Mouse (Mus musculus): ENCODE results near the gene Adgrb3. TPM values are rescaled to one million over a fixed set of nuclear protein-coding genes. Genes with fewer than 3 reads are reported as not detected.

Gene Adgrb3
- polyA plus RNA-seq, 1 experiment from 2014 or later, result 2.9 TPM

DNA sequence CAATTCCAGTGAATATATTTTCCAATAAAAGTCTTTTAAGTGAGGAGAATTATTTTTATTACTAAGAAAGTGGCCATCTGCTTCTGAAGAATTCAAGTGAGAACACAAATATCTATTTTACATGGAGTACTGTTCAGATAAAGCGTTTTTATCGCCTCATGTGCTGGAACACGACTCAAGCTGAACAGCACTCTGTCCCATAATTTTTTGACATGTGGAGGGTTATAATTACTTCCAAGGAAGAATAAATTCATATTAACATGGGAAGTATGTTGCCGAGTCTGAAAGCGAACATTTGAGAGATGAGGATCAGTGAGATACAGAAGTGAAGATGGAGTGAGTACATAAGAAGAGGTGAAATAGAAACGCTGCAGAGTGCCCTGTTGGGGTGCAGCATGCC, 665.9 kb downstream of the Adgrb3 start:
- no peak overlapping the region for H3K27ac ChIP-seq (replicated peaks; ENCODE audit: low read depth, low read length)
- H3K4me3 ChIP-seq (ENCODE audit: low read depth, low read length), result no peak overlapping the region
- ATAC-seq (ENCODE audit: low read depth) (no peak), DNase-seq (ENCODE audit: low spot score) (no peak)
- no peaks in the 10 kb centered on the region for H3K36me3 ChIP-seq (ENCODE audit: control insufficient read depth, insufficient read depth, low read length)
- no peaks in the 10 kb centered on the region for H3K27me3 ChIP-seq (replicated peaks; ENCODE audit: control insufficient read depth, insufficient read depth, low read length)
- H3K4me1 ChIP-seq (ENCODE audit: control insufficient read depth, insufficient read depth, low read length), result no peaks in the 10 kb centered on the region
- no peaks in the 10 kb centered on the region for H3K9me3 ChIP-seq (ENCODE audit: control insufficient read depth, low read length)
- no peak overlapping the region for H3K9ac ChIP-seq (ENCODE audit: low read depth, low read length)
- WGBS, result 80% methylated on average over 6 of the region's 6 CpGs
- no peak overlapping the region for H3K4me2 ChIP-seq (ENCODE audit: low read depth, low read length)

DNA sequence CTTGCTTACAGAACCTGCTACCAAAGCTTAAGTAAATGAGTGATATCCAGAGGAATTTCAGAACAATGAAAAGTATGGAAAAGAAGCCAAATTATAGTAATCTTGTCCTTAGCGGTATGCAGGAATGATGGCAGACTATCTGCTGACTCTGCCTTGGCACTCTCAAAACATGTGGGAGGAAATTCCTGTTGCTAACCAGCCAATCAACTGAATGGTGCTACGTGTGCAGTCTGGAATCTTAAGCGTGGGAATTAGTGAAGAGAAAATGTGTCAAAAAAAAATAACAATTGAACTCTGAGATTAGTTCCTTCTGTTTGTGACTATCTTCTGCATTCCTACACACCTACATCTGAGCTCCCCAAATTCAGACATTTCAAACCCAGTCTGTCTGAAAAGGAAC, 683.3 kb downstream of the Adgrb3 start:
- Histone ChIP-seq H3K27ac (replicated peaks; ENCODE audit: low read depth, low read length) (no peak overlapping the region), H3K27me3 (replicated peaks; ENCODE audit: control insufficient read depth, insufficient read depth, low read length) (no peaks in the 10 kb centered on the region), H3K4me1 (ENCODE audit: control insufficient read depth, insufficient read depth, low read length) (no peaks in the 10 kb centered on the region), H3K9me3 (ENCODE audit: control insufficient read depth, low read length) (no peaks in the 10 kb centered on the region), H3K4me3 (ENCODE audit: low read depth, low read length) (no peak overlapping the region), H3K9ac (ENCODE audit: low read depth, low read length) (no peak overlapping the region), H3K36me3 (ENCODE audit: control insufficient read depth, insufficient read depth, low read length) (no peaks in the 10 kb centered on the region), H3K4me2 (ENCODE audit: low read depth, low read length) (no peak overlapping the region)
- ATAC-seq (ENCODE audit: low read depth), result no peak
- 67% methylated on average over 3 of the region's 3 CpGs for WGBS
- DNase-seq (ENCODE audit: low spot score), result no peak

DNA sequence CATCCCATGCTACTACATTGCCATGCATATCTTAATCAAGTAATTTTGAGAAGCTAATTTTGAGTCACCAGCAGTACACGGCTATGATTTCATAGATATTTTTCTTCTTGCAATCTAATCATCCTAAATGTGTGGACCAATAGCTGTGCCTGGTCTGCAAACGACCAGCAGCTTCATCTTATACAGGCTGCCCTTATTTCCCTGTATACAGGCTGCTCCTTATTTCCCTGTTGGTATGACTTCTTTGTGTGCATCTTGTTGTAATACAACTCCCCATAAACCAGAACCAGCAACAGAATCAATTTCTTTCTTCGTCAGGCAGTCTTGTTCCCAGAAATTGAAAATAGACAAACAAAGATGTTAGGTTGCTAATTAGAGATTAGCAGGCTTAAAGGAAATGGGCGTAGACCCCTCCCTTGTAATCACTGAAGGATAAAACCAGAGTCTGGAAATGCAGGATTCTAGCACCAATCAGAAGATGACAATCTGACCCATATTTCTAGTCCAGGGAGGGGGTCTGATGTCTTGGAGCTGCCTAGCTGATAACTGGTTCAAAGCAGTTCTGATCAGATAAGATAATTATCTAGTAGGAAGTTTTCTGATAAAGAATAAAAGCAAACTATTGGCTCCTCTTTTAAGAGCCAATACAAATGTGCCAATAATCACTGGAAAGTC, 697.2 kb downstream of the Adgrb3 start:
- H3K4me3 ChIP-seq (ENCODE audit: low read depth, low read length), result no peak overlapping the region
- H3K27ac ChIP-seq (replicated peaks; ENCODE audit: low read depth, low read length), result no peak overlapping the region
- no peaks in the 10 kb centered on the region for H3K27me3 ChIP-seq (replicated peaks; ENCODE audit: control insufficient read depth, insufficient read depth, low read length)
- H3K4me2 ChIP-seq (ENCODE audit: low read depth, low read length), result no peak overlapping the region
- 58% methylated on average over 4 of the region's 4 CpGs for WGBS
- no peaks in the 10 kb centered on the region for H3K36me3 ChIP-seq (ENCODE audit: control insufficient read depth, insufficient read depth, low read length)
- no peak for DNase-seq (ENCODE audit: low spot score)
- H3K9ac ChIP-seq (ENCODE audit: low read depth, low read length), result no peak overlapping the region
- no peak for ATAC-seq (ENCODE audit: low read depth)
- no peaks in the 10 kb centered on the region for H3K9me3 ChIP-seq (ENCODE audit: control insufficient read depth, low read length)
- no peaks in the 10 kb centered on the region for H3K4me1 ChIP-seq (ENCODE audit: control insufficient read depth, insufficient read depth, low read length)

DNA sequence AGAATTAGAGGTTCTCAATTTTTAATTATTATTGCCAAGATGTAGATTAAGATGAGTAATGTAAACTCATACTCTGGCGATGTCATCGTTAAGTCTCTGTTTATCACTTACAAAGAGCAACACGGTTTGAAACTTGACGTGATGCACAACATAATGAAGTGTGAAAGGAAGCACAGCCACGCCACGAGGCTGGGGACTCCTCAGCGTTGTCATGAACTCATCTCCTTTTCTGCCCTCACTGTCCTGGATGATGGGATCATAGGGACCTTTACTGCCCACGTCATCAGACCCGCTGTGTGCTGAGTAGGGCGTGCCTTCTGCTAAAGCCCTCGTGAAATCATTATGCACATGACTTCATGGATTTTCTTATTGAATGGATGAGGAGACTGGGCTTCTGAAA, 714.0 kb downstream of the Adgrb3 start:
- Histone ChIP-seq H3K4me2 (ENCODE audit: low read depth, low read length) (no peak overlapping the region), H3K4me1 (ENCODE audit: control insufficient read depth, insufficient read depth, low read length) (no peaks in the 10 kb centered on the region), H3K4me3 (ENCODE audit: low read depth, low read length) (no peak overlapping the region), H3K9me3 (ENCODE audit: control insufficient read depth, low read length) (no peaks in the 10 kb centered on the region), H3K9ac (ENCODE audit: low read depth, low read length) (no peak overlapping the region), H3K27me3 (replicated peaks; ENCODE audit: control insufficient read depth, insufficient read depth, low read length) (no peaks in the 10 kb centered on the region), H3K27ac (replicated peaks; ENCODE audit: low read depth, low read length) (no peak overlapping the region), H3K36me3 (ENCODE audit: control insufficient read depth, insufficient read depth, low read length) (no peaks in the 10 kb centered on the region)
- WGBS, result 81% methylated on average over 11 of the region's 11 CpGs
- DNase-seq (ENCODE audit: low spot score), result no peak
- ATAC-seq (ENCODE audit: low read depth), result no peak

DNA sequence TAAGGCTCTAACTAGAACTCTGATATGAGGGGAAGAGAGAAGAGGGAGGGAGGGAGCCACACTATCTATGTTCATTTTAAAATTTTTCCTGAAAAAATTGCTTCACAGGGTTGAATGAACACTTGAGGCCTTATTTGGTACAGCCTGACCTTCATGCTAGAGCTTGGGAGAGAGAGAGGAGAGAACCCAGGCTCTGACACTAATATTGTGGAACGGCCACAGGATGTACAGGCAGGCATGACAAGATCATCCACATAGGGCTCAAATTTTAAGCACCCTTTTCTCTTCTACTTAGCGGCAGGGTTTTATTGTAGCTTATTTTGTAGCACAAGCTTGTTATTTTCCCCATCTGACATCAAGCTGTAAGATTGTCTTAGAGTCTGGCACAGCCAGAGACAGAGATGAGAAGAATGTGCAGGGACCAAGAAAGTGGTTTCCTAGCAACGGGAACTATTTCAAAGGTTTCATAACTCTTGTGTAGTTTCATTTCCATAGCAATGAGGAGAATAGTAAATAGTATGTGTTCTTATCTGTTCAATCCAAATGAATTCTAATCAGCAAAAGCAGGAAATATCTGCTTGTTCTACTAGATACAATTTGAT, 721.9 kb downstream of the Adgrb3 start:
- ATAC-seq (ENCODE audit: low read depth), result no peak

DNA sequence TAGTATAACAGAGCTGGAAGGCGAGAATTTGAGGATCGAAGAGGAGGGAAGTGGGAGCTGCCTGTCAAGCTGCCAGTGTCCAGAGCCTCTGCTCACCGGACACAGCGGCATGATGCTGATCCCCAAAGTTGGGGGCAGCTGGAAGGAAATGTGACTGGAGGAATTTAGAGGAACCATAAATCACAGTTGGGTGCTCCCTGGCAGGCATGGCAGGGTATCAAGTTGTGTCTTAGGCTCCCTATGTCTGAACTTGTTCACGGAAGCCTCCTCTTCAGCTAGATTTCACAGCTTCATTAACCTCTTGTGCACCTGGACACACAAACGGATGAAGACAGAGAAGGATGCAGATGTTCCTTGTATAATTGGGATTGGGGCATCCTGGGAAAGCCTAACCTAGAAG, 722.8 kb downstream of the Adgrb3 start:
- ATAC-seq (ENCODE audit: low read depth) (no peak), DNase-seq (ENCODE audit: low spot score) (no peak)
- Histone ChIP-seq H3K9ac (ENCODE audit: low read depth, low read length) (no peak overlapping the region), H3K4me1 (ENCODE audit: control insufficient read depth, insufficient read depth, low read length) (no peaks in the 10 kb centered on the region), H3K9me3 (ENCODE audit: control insufficient read depth, low read length) (no peaks in the 10 kb centered on the region), H3K4me2 (ENCODE audit: low read depth, low read length) (no peak overlapping the region), H3K36me3 (ENCODE audit: control insufficient read depth, insufficient read depth, low read length) (no peaks in the 10 kb centered on the region), H3K4me3 (ENCODE audit: low read depth, low read length) (no peak overlapping the region), H3K27ac (replicated peaks; ENCODE audit: low read depth, low read length) (no peak overlapping the region), H3K27me3 (replicated peaks; ENCODE audit: control insufficient read depth, insufficient read depth, low read length) (no peaks in the 10 kb centered on the region)
- 65% methylated on average over 6 of the region's 6 CpGs for WGBS

More for the DNA sequence above, 721.9 kb downstream of the Adgrb3 start:
- no peaks in the 10 kb centered on the region for H3K27me3 ChIP-seq (replicated peaks; ENCODE audit: control insufficient read depth, insufficient read depth, low read length)
- no peak overlapping the region for H3K4me2 ChIP-seq (ENCODE audit: low read depth, low read length)
- H3K9ac ChIP-seq (ENCODE audit: low read depth, low read length), result no peak overlapping the region
- no peaks in the 10 kb centered on the region for H3K4me1 ChIP-seq (ENCODE audit: control insufficient read depth, insufficient read depth, low read length)
- no peak overlapping the region for H3K27ac ChIP-seq (replicated peaks; ENCODE audit: low read depth, low read length)
- no peaks in the 10 kb centered on the region for H3K36me3 ChIP-seq (ENCODE audit: control insufficient read depth, insufficient read depth, low read length)
- no peaks in the 10 kb centered on the region for H3K9me3 ChIP-seq (ENCODE audit: control insufficient read depth, low read length)
- H3K4me3 ChIP-seq (ENCODE audit: low read depth, low read length), result no peak overlapping the region
- peak; percentile 18 for DNase-seq (ENCODE audit: low spot score)
- WGBS, result 80% methylated on average over 3 of the region's 3 CpGs

DNA sequence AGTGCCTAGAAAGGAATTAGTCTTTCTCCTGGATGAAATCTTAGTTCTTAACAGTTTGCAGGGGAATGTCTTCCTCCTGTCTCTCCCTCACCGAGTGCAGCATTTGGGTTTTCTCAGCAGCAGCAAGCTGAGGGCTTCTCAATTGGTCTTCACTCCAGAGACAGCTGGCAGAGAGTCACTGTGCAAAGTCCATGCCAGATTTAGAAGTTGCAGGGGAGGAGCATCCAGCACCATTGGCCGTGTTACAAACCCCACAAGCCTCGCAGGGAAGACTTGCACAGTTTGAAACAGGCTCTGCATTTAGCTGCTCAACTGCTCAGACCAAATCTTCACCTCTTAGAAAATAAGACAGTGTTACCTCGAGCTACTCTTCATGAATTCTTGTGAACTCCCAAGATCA, 724.1 kb downstream of the Adgrb3 start:
- Histone ChIP-seq H3K4me3 (ENCODE audit: low read depth, low read length) (no peak overlapping the region), H3K27ac (replicated peaks; ENCODE audit: low read depth, low read length) (no peak overlapping the region), H3K27me3 (replicated peaks; ENCODE audit: control insufficient read depth, insufficient read depth, low read length) (no peaks in the 10 kb centered on the region), H3K36me3 (ENCODE audit: control insufficient read depth, insufficient read depth, low read length) (no peaks in the 10 kb centered on the region), H3K4me1 (ENCODE audit: control insufficient read depth, insufficient read depth, low read length) (no peaks in the 10 kb centered on the region), H3K9ac (ENCODE audit: low read depth, low read length) (no peak overlapping the region), H3K4me2 (ENCODE audit: low read depth, low read length) (no peak overlapping the region), H3K9me3 (ENCODE audit: control insufficient read depth, low read length) (no peaks in the 10 kb centered on the region)
- DNase-seq (ENCODE audit: low spot score) (peak; percentile 86), ATAC-seq (ENCODE audit: low read depth) (no peak)
- WGBS, result 31% methylated on average over 4 of the region's 4 CpGs

DNA sequence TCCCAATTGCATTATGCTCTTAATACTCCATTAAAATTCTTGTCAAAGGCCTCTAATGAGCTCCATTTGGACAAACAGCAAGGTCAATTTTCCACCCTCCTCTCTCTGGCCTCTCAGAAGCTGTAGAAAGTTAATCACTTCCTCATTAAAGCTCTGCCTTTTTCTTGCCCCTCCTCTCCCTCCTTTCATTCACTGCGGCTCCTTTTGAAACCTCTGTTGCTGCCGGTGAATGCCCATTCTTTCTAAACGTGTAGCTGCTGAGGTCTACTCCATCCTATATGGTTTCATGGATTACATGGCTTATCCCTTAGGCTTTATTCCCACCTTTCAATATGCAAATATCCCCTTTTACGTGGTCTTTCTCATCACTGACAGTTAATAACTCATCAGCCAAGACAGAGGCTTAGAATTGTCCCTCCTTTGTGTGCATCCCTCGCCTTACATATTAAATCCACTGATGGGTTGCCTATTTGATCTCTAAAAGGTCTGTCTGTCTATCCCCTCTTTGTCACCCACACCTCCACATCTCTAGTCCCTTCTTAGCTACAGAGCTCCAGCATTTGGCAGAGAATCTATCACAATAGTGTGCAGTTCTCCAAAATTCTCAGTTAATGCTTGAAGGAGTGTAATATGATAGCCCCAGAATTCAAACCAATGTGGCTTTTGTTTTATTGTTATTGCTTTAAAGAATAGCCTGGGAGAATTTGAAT, 741.3 kb downstream of the Adgrb3 start:
- Histone ChIP-seq H3K4me2 (ENCODE audit: low read depth, low read length) (no peak overlapping the region), H3K4me1 (ENCODE audit: control insufficient read depth, insufficient read depth, low read length) (no peaks in the 10 kb centered on the region; the same call in 1 of the 2 replicates), H3K27me3 (replicated peaks; ENCODE audit: control insufficient read depth, insufficient read depth, low read length) (no peaks in the 10 kb centered on the region), H3K27ac (replicated peaks; ENCODE audit: low read depth, low read length) (no peak overlapping the region), H3K9me3 (ENCODE audit: control insufficient read depth, low read length) (no peaks in the 10 kb centered on the region), H3K9ac (ENCODE audit: low read depth, low read length) (no peak overlapping the region), H3K36me3 (ENCODE audit: control insufficient read depth, insufficient read depth, low read length) (no peaks in the 10 kb centered on the region), H3K4me3 (ENCODE audit: low read depth, low read length) (no peak overlapping the region)
- ATAC-seq (ENCODE audit: low read depth), result no peak
- DNase-seq (ENCODE audit: low spot score), result no peak
- 37% methylated on average over 5 of the region's 5 CpGs for WGBS

Data from embryonic facial prominence, embryonic 14.5 days (tissue).